Mouse (Mus musculus): ENCODE measurements around the gene Ifi47.
"Not testable (repeated sequence)": the region's sequence is repeated elsewhere in the genome, so short reads cannot be mapped to it uniquely, and the experiment has no call there.

The Ifi47 gene

GRCm38 (mm10) chr11:49076001-49076757 lies at the start of gene Ifi47:
Gene Ifi47 (plus strand): TSS chr11:49076587.
- DNase-seq: not testable (repeated sequence)

- not testable (repeated sequence) for DNase-seq
Measured at GRCm38 (mm10) chr11:49050064-49050463, 26.3 kb upstream of the Ifi47 start.

- DNase-seq: not testable (repeated sequence)
Measured at GRCm38 (mm10) chr11:49051093-49051891, 25.1 kb upstream of the Ifi47 start, which contains the start of gene 9930111J21Rik2. Gene 9930111J21Rik2 (minus strand): TSS chr11:49051242.

- not testable (repeated sequence) for DNase-seq
Measured at GRCm38 (mm10) chr11:49051894-49052293, 24.5 kb upstream of the Ifi47 start.

GRCm38 (mm10) chr11:49060061-49060460 lies 16.3 kb upstream of the Ifi47 start:
- not testable (repeated sequence) for DNase-seq

- not testable (repeated sequence) for DNase-seq
Measured at GRCm38 (mm10) chr11:49061865-49062264, 14.5 kb upstream of the Ifi47 start.

- not testable (repeated sequence) for DNase-seq
Measured at GRCm38 (mm10) chr11:49063713-49064469, 12.5 kb upstream of the Ifi47 start, which contains the start of gene Tgtp2. Gene Tgtp2 (minus strand): TSS chr11:49064206.

GRCm38 (mm10) chr11:49068358-49068757 lies 8.0 kb upstream of the Ifi47 start:
- DNase-seq: no peak

GRCm38 (mm10) chr11:49077012-49077411 lies 625 bp downstream of the Ifi47 start:
- no peak for DNase-seq

- no peak for DNase-seq
Measured at GRCm38 (mm10) chr11:49078719-49079118, 2.3 kb downstream of the Ifi47 start.

- no peak for DNase-seq
Measured at GRCm38 (mm10) chr11:49080636-49081035, 4.2 kb downstream of the Ifi47 start.

GRCm38 (mm10) chr11:49081356-49081755 lies 5.0 kb downstream of the Ifi47 start:
- DNase-seq: no peak

- no peak for DNase-seq
Measured at GRCm38 (mm10) chr11:49081886-49082285, 5.5 kb downstream of the Ifi47 start.

- DNase-seq: no peak
Measured at GRCm38 (mm10) chr11:49083146-49083545, 6.8 kb downstream of the Ifi47 start.

- no peak for DNase-seq
Measured at GRCm38 (mm10) chr11:49083808-49084207, 7.4 kb downstream of the Ifi47 start.

- DNase-seq: no peak
Measured at GRCm38 (mm10) chr11:49084385-49084784, 8.0 kb downstream of the Ifi47 start.

- DNase-seq: no peak
Measured at GRCm38 (mm10) chr11:49084875-49085274, 8.5 kb downstream of the Ifi47 start.

- DNase-seq: no peak
Measured at GRCm38 (mm10) chr11:49086858-49087361, 10.5 kb downstream of the Ifi47 start.

- DNase-seq: no peak
Measured at GRCm38 (mm10) chr11:49087830-49088616, 11.6 kb downstream of the Ifi47 start.

- DNase-seq: no peak
Measured at GRCm38 (mm10) chr11:49088990-49089652, 12.7 kb downstream of the Ifi47 start.
